Mouse (Mus musculus) embryonic fibroblast, embryonic 13.5 days (primary cell): ENCODE measurements around the gene Cd300c2. TPM values are rescaled to one million over a fixed set of nuclear protein-coding genes. Genes with fewer than 3 reads are reported as not detected.

Experiments used
- H3K27ac ChIP-seq: 2 replicates; pipeline ENCODE4 v1.5.1; 2012; ENCODE audit warnings: low read length, control low read depth, inconsistent platforms; ENCODE audit not compliant: insufficient read depth
- H3K4me1 ChIP-seq: 2 replicates; pipeline ENCODE4 v1.6.1; 2011; ENCODE audit warnings: low read length; ENCODE audit not compliant: control insufficient read depth, insufficient read depth
- H3K4me3 ChIP-seq: 2 replicates; pipeline ENCODE4 v1.5.1; 2011; ENCODE audit warnings: mild to moderate bottlenecking, control low read depth, low read length; ENCODE audit not compliant: insufficient read depth
- CTCF ChIP-seq: IDR thresholded peaks from 2 replicates; pipeline ENCODE4 v1.5.1; 2011; ENCODE audit warnings: mild to moderate bottlenecking, control low read depth, low read length, moderate library complexity, borderline replicate concordance; ENCODE audit not compliant: insufficient read depth
- POLR2A ChIP-seq: IDR thresholded peaks from 2 replicates; pipeline ENCODE4 v1.6.1; 2011; ENCODE audit warnings: low read depth, mild to moderate bottlenecking, control low read depth, low read length, moderate library complexity
- polyA plus RNA-seq: library from polyadenylated mRNA; stranded (reverse); fragments of >200 nt; gene quantifications from 2 replicates; pipeline ENCODE4 v1.2.4, GENCODE M21; 2011; ENCODE audit warnings: low read depth; ENCODE audit not compliant: missing spikeins, insufficient read length

Cd300c2 gene
- polyA plus RNA-seq, 1 experiment, result 0.67 TPM

DNA sequence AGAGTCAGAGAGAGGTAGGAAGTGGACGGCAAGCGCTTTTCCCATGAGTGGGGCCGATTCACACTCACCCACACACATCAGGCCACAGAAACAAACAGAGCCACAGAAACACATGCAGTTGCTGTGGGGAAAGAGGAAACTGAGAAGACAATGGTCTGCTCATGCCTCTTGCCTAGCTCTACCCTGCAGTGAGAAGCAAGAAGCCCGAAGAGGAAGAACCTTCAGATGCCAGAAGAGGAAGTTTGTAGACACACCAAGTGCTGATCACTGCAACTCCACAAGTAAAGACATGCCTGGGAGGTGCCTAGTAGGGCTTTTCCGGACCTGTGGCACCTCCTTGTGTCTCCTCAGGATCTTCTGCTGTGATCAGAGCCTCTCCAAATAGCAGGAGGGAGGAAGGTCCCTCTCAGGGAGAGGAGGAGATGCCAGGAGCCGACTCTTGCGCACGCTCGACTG, 32.9 kb downstream of the Cd300c2 start, which contains the start of gene Cd300c:
Gene Cd300c (minus strand): TSS at position 406 of the 456 bp plus-strand sequence.
- TF ChIP-seq POLR2A (no peak), CTCF (no peak)
- Histone ChIP-seq H3K4me1 (no peaks in the 10 kb centered on the region), H3K4me3 (no peak within 1 kb of the TSS), H3K27ac (no peak within 1 kb of the TSS)

DNA sequence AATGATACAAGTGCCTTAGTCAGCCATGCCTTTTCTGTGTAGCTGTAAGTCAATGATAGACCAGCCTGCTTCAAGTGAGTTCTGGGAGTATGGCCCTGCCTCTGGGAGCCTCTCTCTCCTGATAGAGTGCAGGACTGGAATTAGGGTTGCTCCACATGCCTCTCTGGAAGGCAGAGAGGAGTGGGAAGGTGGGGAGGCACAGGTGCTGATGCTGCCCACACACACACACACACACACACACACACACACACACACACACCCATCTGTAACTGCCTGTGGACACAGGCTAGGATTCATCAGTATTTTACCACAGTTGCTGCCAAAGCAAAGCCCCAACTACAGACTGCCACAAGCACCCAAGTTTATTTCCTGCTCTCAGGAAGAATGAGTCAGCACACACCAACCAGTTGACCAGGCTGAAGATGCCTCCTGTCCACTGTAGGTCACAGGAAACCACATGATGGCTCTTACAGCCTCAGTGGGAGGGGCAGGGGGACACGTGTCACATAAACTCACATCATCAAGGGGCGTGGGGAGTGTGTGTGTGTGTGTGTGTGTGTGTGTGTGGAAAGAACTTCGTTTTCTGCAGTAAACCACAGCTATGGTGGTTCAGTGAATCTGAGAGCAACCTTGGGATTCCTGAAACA, 36.4 kb downstream of the Cd300c2 start:
- no peak overlapping the region for H3K4me3 ChIP-seq
- H3K27ac ChIP-seq, result no peak overlapping the region
- no peak for TF ChIP-seq POLR2A
- no peak for TF ChIP-seq CTCF
- no peaks in the 10 kb centered on the region for H3K4me1 ChIP-seq

GRCm38 (mm10) chr11:114960369-114960768, 41.3 kb downstream of the Cd300c2 start:
- TF ChIP-seq POLR2A, result no peak
- no peak for TF ChIP-seq CTCF
- Histone ChIP-seq H3K4me1 (no peaks in the 10 kb centered on the region), H3K27ac (no peak overlapping the region), H3K4me3 (no peak overlapping the region)

Other genes with a start within 250 kb of the Cd300c2 start
- not detected in 2 replicates for gene Kif19a, start 236.5 kb downstream of the Cd300c2 start, polyA plus RNA-seq
- not detected in 2 replicates for gene Btbd17, start 205.9 kb downstream of the Cd300c2 start, polyA plus RNA-seq
- gene Gpr142, start 203.0 kb downstream of the Cd300c2 start, polyA plus RNA-seq, result not detected in 2 replicates
- gene Gprc5c, start 150.7 kb downstream of the Cd300c2 start, polyA plus RNA-seq, result 6.4 and 9.2 TPM in 2 replicates
- 0.84 TPM in 1 of 2 replicates, not detected in the other for gene Cd300a, start 111.8 kb downstream of the Cd300c2 start, polyA plus RNA-seq
- 0.48 and 1.1 TPM in 2 replicates for gene Cd300lb, start 67.5 kb downstream of the Cd300c2 start, polyA plus RNA-seq
- not detected in 2 replicates for gene Cd300c, start 32.7 kb downstream of the Cd300c2 start, polyA plus RNA-seq
- gene Cd300ld, start 12.0 kb downstream of the Cd300c2 start, polyA plus RNA-seq, result 0.18 and 0.58 TPM in 2 replicates
- gene Cd300ld2, start 14.3 kb upstream of the Cd300c2 start, polyA plus RNA-seq, result not detected in 2 replicates
- not detected in 2 replicates for gene Cd300ld4, start 25.1 kb upstream of the Cd300c2 start, polyA plus RNA-seq
- gene Cd300ld5, start 35.9 kb upstream of the Cd300c2 start, polyA plus RNA-seq, result not detected in 2 replicates
- 1.2 TPM in 1 of 2 replicates, not detected in the other for gene Cd300ld3, start 46.5 kb upstream of the Cd300c2 start, polyA plus RNA-seq
- not detected in 2 replicates for gene Cd300e, start 60.3 kb upstream of the Cd300c2 start, polyA plus RNA-seq
- 0.32 and 0.35 TPM in 2 replicates for gene Rab37, start 89.6 kb upstream of the Cd300c2 start, polyA plus RNA-seq
- gene Cd300lf, start 132.1 kb upstream of the Cd300c2 start, polyA plus RNA-seq, result 0.81 TPM in 1 of 2 replicates, not detected in the other
- gene Slc9a3r1, start 161.5 kb upstream of the Cd300c2 start, polyA plus RNA-seq, result 22.3 and 23.4 TPM in 2 replicates
- gene Tmem104, start 185.6 kb upstream of the Cd300c2 start, polyA plus RNA-seq, result 11.6 and 13.3 TPM in 2 replicates
- gene Nat9, start 186.0 kb upstream of the Cd300c2 start, polyA plus RNA-seq, result 13.3 and 20.7 TPM in 2 replicates